Mouse (Mus musculus) MEL (cell line): ENCODE measurements at regions not wholly inside any gene's neighbourhood (a gene's known extent, or its start where the extent isn't known, plus 50 kb on each side); places are given as distances from the start of the nearest gene placed in this dataset.

Source experiments
- DNase-seq: peaks from one replicate; pipeline ENCODE4 v3.0.0; 2011; ENCODE audit warnings: low read depth, low spot score
- H3K27ac ChIP-seq: 2 replicates; pipeline ENCODE4 v1.5.1; 2012; ENCODE audit warnings: low read depth, mild to moderate bottlenecking, control low read depth, low read length, moderate library complexity; ENCODE audit not compliant: control insufficient read depth
- H3K27me3 ChIP-seq, 2 experiments: fragments of 150-350 bp in 1 of 2; sonication (generic) in 1 of 2; 2 replicates each; pipeline ENCODE4 v1.6.1; 2012; ENCODE audit warnings: low read length in 2 of 2, mild to moderate bottlenecking in 2 of 2, improper control_type of control experiment in 1 of 2, moderate library complexity in 1 of 2; ENCODE audit not compliant: insufficient read depth in 2 of 2, control insufficient read depth in 1 of 2
- H3K36me3 ChIP-seq, 2 experiments: 2 replicates each; pipeline ENCODE4 v1.6.1; 2012 to 2014; ENCODE audit warnings: low read length in 2 of 2, improper control_type of control experiment in 1 of 2, inconsistent platforms in 1 of 2, mild to moderate bottlenecking in 1 of 2; ENCODE audit not compliant: insufficient read depth in 2 of 2, control insufficient read depth in 1 of 2
- H3K4me1 ChIP-seq, 2 experiments: fragments of 150-350 bp in 1 of 2; sonication (generic) in 1 of 2; 2 replicates each; pipeline ENCODE4 v1.6.1; 2012; ENCODE audit warnings: low read length in 2 of 2, improper control_type of control experiment in 1 of 2, mild to moderate bottlenecking in 1 of 2; ENCODE audit not compliant: insufficient read depth in 2 of 2, control insufficient read depth in 1 of 2
- H3K4me3 ChIP-seq, 2 experiments: fragments of 150-350 bp in 1 of 2; sonication (generic) in 1 of 2; 2 replicates each; pipeline ENCODE4 v1.5.1; 2012; ENCODE audit warnings: low read depth in 2 of 2, low read length in 2 of 2, mild to moderate bottlenecking in 2 of 2, moderate library complexity in 2 of 2, control low read depth in 1 of 2, improper control_type of control experiment in 1 of 2; ENCODE audit not compliant: control insufficient read depth in 1 of 2, insufficient read depth in 1 of 2
- H3K79me2 ChIP-seq: 2 replicates; pipeline ENCODE4 v1.6.1; 2012; ENCODE audit warnings: mild to moderate bottlenecking, low read length, moderate library complexity; ENCODE audit not compliant: control insufficient read depth, poor library complexity, insufficient read depth
- H3K9ac ChIP-seq: 2 replicates; pipeline ENCODE4 v1.6.1; 2012; ENCODE audit warnings: low read depth, mild to moderate bottlenecking, control low read depth, low read length, moderate library complexity; ENCODE audit not compliant: control insufficient read depth, poor library complexity, severe bottlenecking
- H3K9me3 ChIP-seq: fragments of 150-350 bp; sonication (generic); replicated peaks from 2 replicates; pipeline ENCODE4 v1.6.1; 2012; ENCODE audit warnings: mild to moderate bottlenecking, low read length, improper control_type of control experiment, moderate library complexity; ENCODE audit not compliant: insufficient read depth
- BHLHE40 ChIP-seq: IDR thresholded peaks from 2 replicates; pipeline ENCODE4 v1.6.1; 2012; ENCODE audit warnings: low read depth, mild to moderate bottlenecking, inconsistent platforms, low read length, improper control_type of control experiment, borderline replicate concordance
- CHD2 ChIP-seq: IDR thresholded peaks from 2 replicates; pipeline ENCODE4 v1.6.1; 2011; ENCODE audit warnings: low read length, improper control_type of control experiment
- CTCF ChIP-seq, 3 experiments: IDR thresholded peaks in 2 of 3; conservative IDR thresholded peaks in 1 of 3; 2 replicates each; pipeline ENCODE4 v1.5.1; 2011 to 2012; ENCODE audit warnings: low read length in 3 of 3, low read depth in 2 of 3, mild to moderate bottlenecking in 2 of 3, improper control_type of control experiment in 1 of 3, inconsistent platforms in 1 of 3, mixed read lengths in 1 of 3, moderate library complexity in 1 of 3; ENCODE audit not compliant: control insufficient read depth in 1 of 3, insufficient read depth in 1 of 3, poor library complexity in 1 of 3, severe bottlenecking in 1 of 3
- E2F4 ChIP-seq: IDR thresholded peaks from 2 replicates; pipeline ENCODE4 v1.6.1; 2011; ENCODE audit warnings: low read depth, low read length, improper control_type of control experiment, borderline replicate concordance
- ETS1 ChIP-seq: IDR thresholded peaks from 2 replicates; pipeline ENCODE4 v1.6.1; 2012; ENCODE audit warnings: low read depth, mild to moderate bottlenecking, inconsistent platforms, low read length, improper control_type of control experiment, moderate library complexity
- GATA1 ChIP-seq: IDR thresholded peaks from 2 replicates; pipeline ENCODE4 v1.6.1; 2011; ENCODE audit warnings: low read depth, low read length, improper control_type of control experiment
- HCFC1 ChIP-seq: IDR thresholded peaks from 2 replicates; pipeline ENCODE4 v1.6.1; 2012; ENCODE audit warnings: low read depth, mild to moderate bottlenecking, inconsistent platforms, low read length, improper control_type of control experiment, moderate library complexity
- JUND ChIP-seq: IDR thresholded peaks from 2 replicates; pipeline ENCODE4 v1.6.1; 2011; ENCODE audit warnings: low read depth, mild to moderate bottlenecking, improper control_type of control experiment, low read length
- KAT2A ChIP-seq: conservative IDR thresholded peaks from 2 replicates; pipeline ENCODE4 v1.6.1; 2012; ENCODE audit warnings: low read depth, low read length, improper control_type of control experiment, inconsistent platforms
- MAFK ChIP-seq: IDR thresholded peaks from 2 replicates; pipeline ENCODE4 v1.6.1; 2011; ENCODE audit warnings: low read depth, mild to moderate bottlenecking, low read length, improper control_type of control experiment, borderline replicate concordance
- MAX ChIP-seq: IDR thresholded peaks from 2 replicates; pipeline ENCODE4 v1.6.1; 2011; ENCODE audit warnings: low read length, improper control_type of control experiment
- MEF2A ChIP-seq: IDR thresholded peaks from 2 replicates; pipeline ENCODE4 v1.6.1; 2014; ENCODE audit warnings: low read depth, mild to moderate bottlenecking, inconsistent platforms, low read length, improper control_type of control experiment; ENCODE audit not compliant: poor library complexity, insufficient replicate concordance, severe bottlenecking; ENCODE audit errors: extremely low read depth
- MXI1 ChIP-seq: IDR thresholded peaks from 2 replicates; pipeline ENCODE4 v1.6.1; 2011; ENCODE audit warnings: mild to moderate bottlenecking, low read depth, low read length, improper control_type of control experiment
- MYB ChIP-seq: IDR thresholded peaks from 2 replicates; pipeline ENCODE4 v1.6.1; 2011; ENCODE audit warnings: mild to moderate bottlenecking, low read depth, low read length, improper control_type of control experiment
- MYC ChIP-seq: IDR thresholded peaks from 2 replicates; pipeline ENCODE4 v1.6.1; 2011; ENCODE audit warnings: low read depth, mild to moderate bottlenecking, low read length, improper control_type of control experiment, moderate library complexity
- NELFE ChIP-seq: IDR thresholded peaks from 2 replicates; pipeline ENCODE4 v1.6.1; 2011; ENCODE audit warnings: low read depth, low read length, improper control_type of control experiment
- POLR2AphosphoS2 ChIP-seq: IDR thresholded peaks from 2 replicates; pipeline ENCODE4 v1.6.1; 2011; ENCODE audit warnings: low read length, improper control_type of control experiment
- RAD21 ChIP-seq: IDR thresholded peaks from 2 replicates; pipeline ENCODE4 v1.6.1; 2011; ENCODE audit warnings: mild to moderate bottlenecking, low read depth, low read length, improper control_type of control experiment
- RCOR1 ChIP-seq: IDR thresholded peaks from 2 replicates; pipeline ENCODE4 v1.6.1; 2012; ENCODE audit warnings: low read depth, mild to moderate bottlenecking, inconsistent platforms, low read length, improper control_type of control experiment
- SMC3 ChIP-seq: IDR thresholded peaks from 2 replicates; pipeline ENCODE4 v1.6.1; 2011; ENCODE audit warnings: low read depth, low read length, improper control_type of control experiment
- TAL1 ChIP-seq: IDR thresholded peaks from 2 replicates; pipeline ENCODE4 v1.6.1; 2012; ENCODE audit warnings: mild to moderate bottlenecking, inconsistent platforms, low read length, moderate library complexity, mixed read lengths
- TCF12 ChIP-seq: IDR thresholded peaks from 2 replicates; pipeline ENCODE4 v1.6.1; 2014; ENCODE audit warnings: low read depth, mild to moderate bottlenecking, inconsistent platforms, low read length, improper control_type of control experiment, moderate library complexity
- ZC3H11A ChIP-seq: IDR thresholded peaks from 2 replicates; pipeline ENCODE4 v1.6.1; 2012; ENCODE audit warnings: low read depth, mild to moderate bottlenecking, inconsistent platforms, low read length, improper control_type of control experiment
- ZKSCAN1 ChIP-seq: IDR thresholded peaks from 2 replicates; pipeline ENCODE4 v1.6.1; 2012; ENCODE audit warnings: low read depth, mild to moderate bottlenecking, inconsistent platforms, low read length, improper control_type of control experiment, moderate library complexity
- ZMIZ1 ChIP-seq: IDR thresholded peaks from 2 replicates; pipeline ENCODE4 v1.6.1; 2012; ENCODE audit warnings: low read depth, mild to moderate bottlenecking, inconsistent platforms, low read length, improper control_type of control experiment, moderate library complexity
- ZNF384 ChIP-seq: IDR thresholded peaks from 2 replicates; pipeline ENCODE4 v1.6.1; 2012; ENCODE audit warnings: low read depth, mild to moderate bottlenecking, inconsistent platforms, low read length, improper control_type of control experiment

- no peaks in the 10 kb centered on the region for H3K79me2 ChIP-seq
- no peak overlapping the region for H3K4me3 ChIP-seq
- no peaks in the 10 kb centered on the region for H3K4me1 ChIP-seq
- H3K36me3 ChIP-seq, result no peaks in the 10 kb centered on the region
- no peak overlapping the region for H3K9ac ChIP-seq
- no peak overlapping the region for H3K27ac ChIP-seq
- H3K9me3 ChIP-seq, result no peaks in the 10 kb centered on the region
- no peak for DNase-seq
- H3K27me3 ChIP-seq, result peaks cover 4 to 5% of the 10 kb centered on the region in 2 experiments; a peak in 3 of 4 replicates
- TF ChIP-seq JUND (no peak), MAFK (no peak), MAX (no peak), HCFC1 (no peak), RCOR1 (no peak), BHLHE40 (no peak), ZNF384 (no peak), MYC (no peak), ETS1 (no peak), ZC3H11A (no peak), E2F4 (no peak), CTCF (IDR thresholded peaks at IDR 0.05 in 2 of 3, conservative IDR thresholded peaks at IDR 0.05 in 1 of 3; ENCODE audit: control insufficient read depth in 1 of 3, insufficient read depth in 1 of 3, low read depth in 2 of 3, low read length in 3 of 3, poor library complexity in 1 of 3, severe bottlenecking in 1 of 3) (no peak), MEF2A (no peak), GATA1 (no peak), ZKSCAN1 (no peak), NELFE (no peak), RAD21 (no peak), MXI1 (no peak), KAT2A (no peak)
Measured at GRCm38 (mm10) chr2:17917238-17917946, 79.4 kb downstream of the H2al2a start.

- no peak overlapping the region for H3K9ac ChIP-seq
- H3K27me3 ChIP-seq, result no peaks in the 10 kb centered on the region
- no peaks in the 10 kb centered on the region for H3K9me3 ChIP-seq
- H3K4me1 ChIP-seq, result no peaks in the 10 kb centered on the region
- H3K4me3 ChIP-seq, result no peak overlapping the region
- peak; percentile 4 for DNase-seq
- TF ChIP-seq CHD2 (no peak), ZMIZ1 (no peak), ZKSCAN1 (no peak), MXI1 (no peak), JUND (no peak), HCFC1 (no peak), SMC3 (no peak), E2F4 (no peak), TAL1 (no peak), ZNF384 (no peak), NELFE (no peak), ZC3H11A (no peak), TCF12 (no peak), POLR2AphosphoS2 (no peak), MYB (no peak)
- H3K27ac ChIP-seq, result no peak overlapping the region
- no peaks in the 10 kb centered on the region for H3K36me3 ChIP-seq
- no peaks in the 10 kb centered on the region for H3K79me2 ChIP-seq
Measured at GRCm38 (mm10) chr2:17902616-17903015, 94.1 kb downstream of the H2al2a start.
